Mouse (Mus musculus) forelimb bud, embryonic 11.5 days (tissue): Measurements from ENCODE around the gene Cabp7.

Experiments used
- DNase-seq: peaks from one replicate; pipeline ENCODE4 v3.0.0-alpha.2; 2012; ENCODE audit warnings: low read depth, low spot score

The Cabp7 gene

DNA sequence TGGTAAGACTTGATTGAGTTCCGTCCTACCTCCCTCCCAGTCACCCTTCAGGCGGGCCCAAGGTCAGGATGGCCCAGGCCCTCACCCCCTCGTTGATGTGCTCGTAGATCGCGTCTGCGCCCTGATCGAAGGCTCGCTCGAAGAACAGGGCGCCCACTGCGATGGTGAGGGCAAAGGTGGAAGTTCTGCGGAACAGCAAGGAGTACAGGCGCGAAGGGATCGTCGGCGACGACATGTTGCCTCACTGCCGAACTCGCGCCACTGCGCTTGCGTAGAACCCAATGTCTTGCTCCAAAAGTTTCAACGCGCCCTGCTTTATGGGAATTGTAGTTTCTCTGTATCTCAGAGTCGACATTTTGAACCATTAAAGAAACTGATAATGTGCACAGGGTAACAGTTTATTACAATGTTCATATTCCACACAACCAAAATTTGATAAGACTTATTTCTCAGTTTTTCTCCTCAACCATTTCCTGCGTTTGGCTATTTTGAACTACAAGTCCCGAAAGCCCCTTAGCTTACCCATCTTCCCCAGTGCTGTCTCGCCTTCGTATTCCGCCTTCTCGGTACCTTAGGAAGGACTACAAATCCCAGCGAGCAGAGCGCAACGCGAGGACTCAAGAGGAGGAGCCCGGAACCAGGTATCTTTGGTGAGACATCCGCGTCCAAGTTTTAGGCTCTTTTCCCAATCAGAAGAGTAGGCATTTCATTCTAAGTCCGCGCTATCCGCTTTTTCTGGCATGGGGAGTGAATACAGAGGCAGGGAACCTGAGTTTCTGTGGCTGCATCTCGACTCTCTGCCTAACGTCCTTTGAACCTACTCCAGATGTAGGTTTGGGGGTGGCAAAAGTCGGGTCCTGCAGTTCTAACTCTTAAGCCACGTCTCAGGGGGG is 42.3 kb downstream of the Cabp7 start, which contains the start of the genes Uqcr10 and Zmat5:
Uqcr10 (minus strand) TSS at position 271 of the 893 bp plus-strand sequence.
Zmat5 (plus strand) TSS at position 607 of the 893 bp plus-strand sequence.
- peak; percentile 96 for DNase-seq

DNA sequence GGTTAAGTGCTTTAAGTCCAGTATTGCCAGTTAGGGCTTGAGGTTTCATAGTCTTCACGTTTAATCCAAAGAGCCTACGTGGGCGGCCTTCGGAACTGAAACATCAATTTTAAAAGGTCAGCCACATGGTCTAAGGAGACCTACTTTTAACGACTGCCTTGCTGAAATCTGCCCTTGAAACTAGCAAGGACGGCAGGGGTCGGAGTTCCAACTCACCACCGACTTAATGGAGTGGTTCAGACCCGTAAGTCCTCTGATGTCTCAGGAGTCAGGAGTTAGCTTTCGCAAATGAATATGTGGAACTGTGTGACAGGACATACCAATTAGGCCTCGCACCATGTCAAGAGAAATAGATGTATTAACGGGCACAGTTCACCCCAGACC is 42.9 kb downstream of the Cabp7 start:
- DNase-seq, result no peak

DNA sequence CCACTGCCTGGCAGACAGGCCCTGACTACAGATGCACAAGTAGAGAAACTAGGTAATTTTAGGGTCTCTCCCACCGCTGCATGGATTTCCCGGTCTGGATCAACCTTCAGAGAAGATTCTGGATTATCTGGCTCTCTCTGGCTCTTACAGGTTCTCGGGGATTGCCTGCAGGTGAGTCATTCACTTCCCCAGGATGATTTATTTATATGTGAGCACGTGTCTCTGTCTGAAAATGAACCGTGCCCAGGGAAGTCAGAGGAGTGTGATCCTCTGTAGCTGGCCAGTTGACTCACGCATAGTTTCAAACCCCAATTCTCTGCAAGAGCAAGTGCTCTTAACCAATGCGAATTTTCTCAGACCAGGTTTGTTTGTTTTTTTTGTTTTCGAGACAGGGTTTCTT is 45.9 kb downstream of the Cabp7 start:
- no peak for DNase-seq

DNA sequence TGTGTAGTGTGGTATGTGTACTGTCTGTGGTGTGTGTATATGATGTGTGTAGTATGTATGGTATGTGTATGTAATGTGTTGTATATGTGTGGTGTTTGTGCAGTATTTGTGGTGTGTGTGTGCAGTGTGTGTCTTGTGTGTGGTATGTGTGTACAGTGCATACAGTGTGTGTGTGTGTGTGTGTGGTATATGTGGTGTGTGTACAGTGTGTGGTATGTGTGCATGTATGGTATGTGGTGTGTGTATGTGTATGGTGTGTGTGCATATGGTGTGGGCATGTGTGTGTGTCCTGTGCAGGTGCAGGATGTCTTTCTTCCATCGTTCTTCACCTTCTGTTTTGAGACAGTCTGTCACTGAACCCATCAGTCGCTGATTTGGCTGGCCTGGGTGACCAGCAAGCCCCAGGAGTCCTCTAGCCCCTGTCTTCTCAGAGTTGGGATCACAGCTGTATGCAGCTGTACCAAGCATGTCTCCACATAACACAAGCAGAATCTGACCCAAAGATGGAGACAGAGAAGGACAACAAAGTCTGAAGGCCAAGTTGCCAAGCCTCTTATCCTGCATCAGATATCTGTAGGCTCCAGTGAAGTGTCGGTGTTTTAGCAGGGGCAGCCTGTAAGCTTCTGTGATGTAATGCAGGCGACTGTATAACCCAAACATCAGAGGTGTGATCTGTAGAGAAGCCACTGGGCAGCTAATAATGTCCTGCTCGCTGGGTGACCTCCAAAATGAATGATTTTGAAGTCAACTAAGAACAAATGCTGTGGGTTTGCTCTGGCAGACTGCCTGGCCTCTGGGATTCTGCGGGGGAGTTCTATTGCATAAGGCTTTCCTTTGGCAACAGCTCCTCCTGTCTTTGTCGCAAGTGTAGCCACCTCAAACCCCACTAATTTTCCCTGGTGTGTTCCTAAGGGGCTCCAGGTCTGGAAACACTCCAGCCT is 49.3 kb downstream of the Cabp7 start:
- DNase-seq, result no peak

DNA sequence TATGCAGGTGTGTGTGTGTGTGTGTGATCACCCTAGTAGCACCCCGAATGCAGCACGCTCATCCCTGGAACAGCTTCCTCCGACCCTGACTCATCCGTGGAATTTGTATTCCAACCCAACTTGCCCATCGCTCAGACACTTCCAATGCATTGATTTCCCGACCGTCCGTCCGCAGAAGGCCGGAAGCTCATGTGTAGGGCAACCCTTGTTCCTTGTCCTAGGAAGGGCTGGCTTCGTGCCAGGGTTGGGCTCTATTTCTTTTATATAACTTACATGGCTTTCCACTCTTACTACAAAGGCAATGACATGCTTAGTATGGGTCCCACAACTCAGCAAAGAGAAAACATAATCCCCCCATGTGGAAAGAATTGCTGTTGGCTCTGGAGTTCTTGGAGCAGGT is 54.4 kb downstream of the Cabp7 start:
- DNase-seq, result no peak

DNA sequence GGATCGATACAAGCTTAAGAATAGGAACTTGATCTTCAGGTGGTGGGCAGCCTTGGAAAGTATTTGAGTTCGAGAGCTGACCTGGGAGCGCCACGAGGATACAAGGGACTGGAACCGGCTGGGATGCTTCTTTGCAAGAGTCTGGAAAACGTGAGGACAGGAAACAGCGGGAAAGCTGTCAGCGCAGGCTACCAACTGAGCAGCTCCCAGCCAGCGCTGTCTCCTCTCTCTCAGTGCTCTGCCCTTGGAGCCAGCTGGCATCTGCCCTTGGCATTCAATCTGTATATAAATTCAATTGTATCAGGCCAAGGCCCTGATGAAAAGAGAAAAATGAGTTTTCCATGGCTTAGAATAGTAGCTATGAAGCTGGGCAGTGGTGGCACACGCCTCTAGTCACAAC is 55.4 kb downstream of the Cabp7 start:
- DNase-seq, result no peak

DNA sequence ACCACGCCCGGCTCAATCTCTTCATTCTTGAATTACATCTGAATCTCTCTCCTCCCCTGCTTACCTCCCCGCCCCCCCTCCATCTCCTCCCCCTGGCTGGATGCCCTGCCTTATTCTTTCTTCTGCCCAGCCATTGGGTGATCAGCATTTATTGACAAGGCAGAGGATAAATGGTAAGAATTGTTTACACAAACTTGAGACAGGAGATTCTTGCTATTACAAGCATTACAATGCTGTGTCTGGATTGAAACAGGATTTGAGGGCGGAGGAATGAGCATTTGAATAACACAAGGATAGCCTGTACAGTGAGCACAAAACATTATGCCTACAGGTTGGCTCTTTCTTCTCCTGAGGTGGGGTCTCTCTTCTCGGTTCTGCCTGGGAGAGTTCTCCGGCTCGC is 56.2 kb downstream of the Cabp7 start:
- no peak for DNase-seq

DNA sequence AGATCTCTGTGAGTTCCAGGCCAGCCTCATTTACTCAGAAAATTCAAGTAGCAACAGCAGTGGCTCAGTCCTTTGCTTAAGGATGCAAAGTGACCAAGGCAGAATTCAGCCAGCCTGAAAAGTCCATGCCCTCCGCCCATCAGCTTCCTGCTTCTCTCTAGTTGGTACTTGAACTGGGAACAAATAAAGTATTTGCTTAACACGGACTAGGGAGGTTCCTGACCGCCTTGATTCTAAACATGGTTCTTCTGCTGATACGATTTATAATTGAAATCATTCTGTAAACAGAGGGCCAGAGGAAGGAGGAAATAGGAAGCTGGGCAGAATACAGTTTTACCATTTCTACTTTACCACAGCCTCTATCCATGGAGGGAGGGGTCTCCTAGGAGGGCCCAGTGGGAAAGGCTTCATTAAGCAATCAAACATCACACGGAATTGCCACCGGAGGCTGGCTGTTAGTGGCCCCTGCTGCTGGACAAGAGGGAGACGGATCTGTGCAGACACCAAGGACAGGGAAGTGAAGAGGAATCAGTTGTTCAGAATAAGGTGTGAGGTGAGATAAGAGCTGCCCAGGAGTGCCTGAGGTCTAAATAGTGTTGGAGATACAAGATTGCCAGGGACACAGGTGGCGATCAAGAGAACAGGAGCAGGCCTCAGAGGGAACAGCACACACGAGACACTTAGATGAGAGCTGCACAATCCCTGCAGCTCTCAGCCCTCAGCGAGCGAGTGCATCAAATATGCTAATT is 57.8 kb downstream of the Cabp7 start:
- no peak for DNase-seq

DNA sequence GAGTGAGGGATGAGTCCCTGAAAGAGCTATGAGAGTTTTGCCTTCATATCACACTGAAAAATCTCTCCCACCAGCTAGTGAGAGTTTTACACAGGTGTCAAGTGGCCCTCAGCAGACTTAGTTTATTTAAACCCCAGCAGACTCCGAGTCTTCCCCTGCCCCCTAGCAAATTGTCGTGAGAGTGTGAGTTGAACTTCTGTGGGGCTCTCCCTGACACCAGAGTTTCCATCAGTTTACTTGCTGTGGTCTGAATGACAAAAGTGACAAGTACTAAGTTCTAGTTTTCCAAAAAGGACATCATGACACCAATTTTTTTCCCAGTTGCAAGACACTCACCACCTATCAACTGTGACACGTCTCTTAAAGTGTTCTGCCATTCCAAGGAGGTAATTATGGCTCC is 58.7 kb downstream of the Cabp7 start:
- no peak for DNase-seq

DNA sequence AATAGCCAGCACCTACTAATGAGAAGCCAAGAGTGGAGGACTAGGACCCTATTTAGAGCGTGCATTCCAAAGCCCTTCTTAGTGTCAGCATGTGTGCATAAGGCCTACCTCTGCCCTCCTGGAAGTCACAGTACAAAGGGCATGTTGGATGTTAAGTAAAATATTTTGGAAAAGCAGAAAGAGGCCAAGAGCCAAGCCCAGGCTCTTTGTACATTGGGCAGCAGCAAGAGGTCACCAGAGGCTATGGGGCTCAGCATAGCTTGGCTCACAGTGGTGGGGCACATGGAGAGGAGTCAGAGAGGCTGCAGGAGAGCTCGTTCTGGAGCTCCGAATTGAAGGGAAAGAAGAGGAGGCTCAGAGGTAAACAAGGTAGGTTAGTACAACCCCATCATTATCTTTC is 59.6 kb downstream of the Cabp7 start:
- no peak for DNase-seq
